Mouse (Mus musculus) CD4-positive naive resting alpha-beta T cell, adult 76 days (primary cell): ENCODE data around the gene Ldlrad2. TPM values are rescaled to one million over a fixed set of nuclear protein-coding genes. Genes with fewer than 3 reads are reported as not detected.

Experiments
- total RNA-seq: library from RNA; stranded (reverse); gene quantifications from one replicate; pipeline ENCODE4 v1.2.4, GENCODE M21; 2023

Ldlrad2 gene
- total RNA-seq = not detected

DNA sequence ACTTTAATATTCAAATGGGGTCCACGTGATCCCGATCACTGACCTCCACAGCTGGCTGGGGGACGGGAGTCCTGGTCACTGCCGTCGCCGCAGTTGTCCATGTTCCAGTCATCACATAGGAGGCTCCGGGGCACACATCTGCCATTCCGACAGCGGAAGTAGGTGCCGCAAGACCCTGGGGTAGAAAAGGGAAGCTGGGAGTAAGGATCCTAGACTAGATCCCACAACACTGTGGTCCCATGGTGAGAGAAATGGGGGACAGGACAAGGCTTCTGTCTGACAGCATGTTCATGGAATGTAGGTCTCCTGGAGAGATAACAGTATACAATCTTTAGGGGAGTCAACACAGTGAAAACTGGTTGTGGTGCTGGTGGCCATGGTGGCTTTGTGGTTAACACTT is at the start of gene Ldlrad2:
Gene Ldlrad2, minus strand, starts transcription at position 101 of the 400 bp plus-strand sequence.

DNA sequence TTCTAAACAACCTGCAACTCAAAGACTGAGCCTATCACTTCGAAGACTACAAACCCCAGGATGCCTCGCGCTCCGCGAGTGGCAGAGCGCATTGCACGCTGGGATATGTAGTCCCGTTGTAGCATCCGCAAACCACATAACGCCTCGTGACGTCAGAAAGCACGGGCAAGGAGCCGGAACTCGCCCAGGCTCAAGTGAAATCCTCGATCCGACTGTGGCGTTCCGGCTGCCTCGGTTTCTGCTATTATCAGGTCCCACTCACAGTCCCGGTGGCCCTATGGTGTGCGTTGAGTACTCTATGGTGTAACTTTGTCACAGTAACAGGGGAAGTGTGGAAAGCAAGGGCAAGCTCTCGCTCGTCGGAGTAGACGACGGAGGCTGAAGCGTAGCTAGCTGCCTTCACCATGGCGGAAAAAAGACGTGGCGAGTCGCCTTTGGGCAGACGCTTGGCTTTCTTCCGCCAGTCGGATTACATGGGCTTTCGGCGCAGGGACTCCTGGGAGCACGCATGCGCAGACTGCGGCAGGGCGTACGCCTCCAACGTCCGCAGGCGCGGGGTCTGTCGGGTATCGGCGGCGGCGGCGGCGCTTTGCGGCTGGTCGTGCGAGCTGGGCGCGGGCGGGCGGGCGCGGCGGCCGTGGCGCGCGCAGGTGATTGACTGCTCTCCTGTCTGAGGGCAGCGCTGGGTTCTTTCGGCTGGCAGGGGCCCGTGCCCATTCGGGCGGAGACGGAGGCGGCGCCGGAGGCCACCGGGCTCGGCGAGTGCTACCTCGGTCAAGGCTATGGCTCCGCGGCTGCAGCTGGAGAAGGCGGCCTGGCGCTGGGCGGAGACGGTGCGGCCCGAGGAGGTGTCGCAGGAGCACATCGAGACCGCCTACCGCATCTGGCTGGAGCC is 19.5 kb upstream of the Ldlrad2 start, which contains the start of gene Usp48:
Gene Usp48, plus strand, starts transcription at position 155 of the 895 bp plus-strand sequence.

Other genes starting within 250 kb of the Ldlrad2 start
- 381 TPM for gene Cdc42, start 216.8 kb downstream of the Ldlrad2 start, total RNA-seq
- not detected for gene Cela3a, start 164.8 kb downstream of the Ldlrad2 start, total RNA-seq
- 0.64 TPM for gene Cela3b, start 144.0 kb downstream of the Ldlrad2 start, total RNA-seq
- gene 1700013G24Rik, start 121.3 kb downstream of the Ldlrad2 start, total RNA-seq = not detected
- 0.38 TPM for gene Hspg2, start 105.8 kb downstream of the Ldlrad2 start, total RNA-seq
- 199 TPM for gene Usp48, start 19.2 kb upstream of the Ldlrad2 start, total RNA-seq
- 2.0 TPM for gene Rap1gap, start 90.2 kb upstream of the Ldlrad2 start, total RNA-seq
- 2.2 TPM for gene Alpl, start 221.8 kb upstream of the Ldlrad2 start, total RNA-seq